Mouse (Mus musculus) ES-E14 (cell line): ENCODE measurements around the gene Pnliprp1. TPM values are rescaled to one million over a fixed set of nuclear protein-coding genes. Genes with fewer than 3 reads are reported as not detected.

ENCODE experiments used
- DNase-seq: peaks from one replicate; pipeline ENCODE4 v3.0.0-alpha.2; 2013; ENCODE audit warnings: low read depth, low spot score
- H3K27ac ChIP-seq: 2 replicates; pipeline ENCODE4 v1.5.1; 2012; ENCODE audit warnings: low read depth, mild to moderate bottlenecking, low read length, moderate library complexity, mixed read lengths; ENCODE audit not compliant: poor library complexity, insufficient read depth, severe bottlenecking
- H3K36me3 ChIP-seq: 2 replicates; pipeline ENCODE4 v1.6.1; 2012; ENCODE audit warnings: mild to moderate bottlenecking, low read length, moderate library complexity, mixed read lengths; ENCODE audit not compliant: control insufficient read depth, poor library complexity, insufficient read depth, severe bottlenecking
- H3K4me1 ChIP-seq, 2 experiments: fragments of 150-350 bp in 1 of 2; sonication (generic) in 1 of 2; 2 replicates each; pipeline ENCODE4 v1.6.1; 2012; ENCODE audit warnings: low read length in 2 of 2, mild to moderate bottlenecking in 1 of 2, mixed read lengths in 1 of 2; ENCODE audit not compliant: control insufficient read depth in 2 of 2, insufficient read depth in 2 of 2, poor library complexity in 1 of 2
- H3K4me3 ChIP-seq, 2 experiments: fragments of 150-350 bp in 1 of 2; sonication (generic) in 1 of 2; 2 replicates each; pipeline ENCODE4 v1.5.1; 2012; ENCODE audit warnings: low read length in 2 of 2, low read depth in 1 of 2, mild to moderate bottlenecking in 1 of 2, mixed read lengths in 1 of 2; ENCODE audit not compliant: insufficient read depth in 1 of 2, poor library complexity in 1 of 2, severe bottlenecking in 1 of 2
- H3K9ac ChIP-seq: 2 replicates; pipeline ENCODE4 v1.6.1; 2012; ENCODE audit warnings: low read depth, mild to moderate bottlenecking, low read length, mixed read lengths; ENCODE audit not compliant: poor library complexity, insufficient read depth, severe bottlenecking
- H3K9me3 ChIP-seq: fragments of 150-350 bp; sonication (generic); 2 replicates; pipeline ENCODE4 v1.6.1; 2012; ENCODE audit warnings: low read depth, mild to moderate bottlenecking, low read length; ENCODE audit not compliant: control insufficient read depth, insufficient read depth
- CHD2 ChIP-seq: IDR thresholded peaks from 2 replicates; pipeline ENCODE4 v1.6.1; 2014; ENCODE audit warnings: mild to moderate bottlenecking, low read depth, low read length, inconsistent platforms
- HCFC1 ChIP-seq: IDR thresholded peaks from 2 replicates; pipeline ENCODE4 v1.6.1; 2012; ENCODE audit warnings: low read length, inconsistent platforms, borderline replicate concordance; ENCODE audit not compliant: insufficient read depth
- MAFK ChIP-seq: IDR thresholded peaks from 2 replicates; pipeline ENCODE4 v1.6.1; 2014; ENCODE audit warnings: mild to moderate bottlenecking, low read depth, low read length, inconsistent platforms; ENCODE audit not compliant: insufficient read depth
- ZC3H11A ChIP-seq: IDR thresholded peaks from 2 replicates; pipeline ENCODE4 v1.6.1; 2012; ENCODE audit warnings: low read depth, mild to moderate bottlenecking, inconsistent platforms, low read length, borderline replicate concordance
- ZNF384 ChIP-seq: IDR thresholded peaks from 2 replicates; pipeline ENCODE4 v1.6.1; 2012; ENCODE audit warnings: low read depth, low read length, inconsistent platforms
- in situ Hi-C, 2 experiments: fragments of 600-800 bp; cut with MboI; formaldehyde crosslinking; loops; one replicate each; pipeline ENCODE4 v1.15.1; 2025; ENCODE audit warnings: low sequenced_read_pairs in 2 of 2, inconsistent platforms in 1 of 2; ENCODE audit not compliant: unreplicated experiment in 2 of 2
- total RNA-seq: library from RNA; depleted of rRNA; stranded (reverse); fragments of 300-350 nt; gene quantifications from 2 replicates; pipeline ENCODE4 v1.2.3, GENCODE M21; 2012

The Pnliprp1 gene
- total RNA-seq, 1 experiment, result not detected

DNA sequence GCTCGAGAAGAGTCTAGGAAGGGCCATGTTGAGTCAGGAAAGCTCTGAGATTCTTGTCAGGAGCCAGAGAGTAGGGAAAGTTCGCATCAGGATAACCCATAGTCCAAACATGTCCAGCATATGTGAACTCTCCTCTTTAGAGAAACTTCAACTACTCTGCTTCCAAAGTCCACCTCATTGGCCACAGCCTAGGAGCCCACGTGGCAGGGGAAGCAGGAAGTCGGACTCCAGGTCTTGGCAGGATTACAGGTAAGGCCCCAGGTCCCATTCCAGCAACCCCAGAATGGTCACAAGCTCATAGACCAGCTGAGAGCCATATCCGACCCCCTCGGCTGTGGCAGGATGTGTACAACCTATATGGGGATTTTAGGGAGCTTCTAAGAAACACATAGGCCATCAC is 4.5 kb downstream of the Pnliprp1 start:
- Histone ChIP-seq H3K9me3 (no peaks in the 10 kb centered on the region), H3K27ac (no peak overlapping the region), H3K4me3 (no peak overlapping the region), H3K4me1 (no peaks in the 10 kb centered on the region), H3K36me3 (no peaks in the 10 kb centered on the region), H3K9ac (no peak overlapping the region)
- DNase-seq, result no peak
- in situ Hi-C loops, result no loop called here
- TF ChIP-seq HCFC1 (no peak), CHD2 (no peak), MAFK (no peak), ZNF384 (no peak)

DNA sequence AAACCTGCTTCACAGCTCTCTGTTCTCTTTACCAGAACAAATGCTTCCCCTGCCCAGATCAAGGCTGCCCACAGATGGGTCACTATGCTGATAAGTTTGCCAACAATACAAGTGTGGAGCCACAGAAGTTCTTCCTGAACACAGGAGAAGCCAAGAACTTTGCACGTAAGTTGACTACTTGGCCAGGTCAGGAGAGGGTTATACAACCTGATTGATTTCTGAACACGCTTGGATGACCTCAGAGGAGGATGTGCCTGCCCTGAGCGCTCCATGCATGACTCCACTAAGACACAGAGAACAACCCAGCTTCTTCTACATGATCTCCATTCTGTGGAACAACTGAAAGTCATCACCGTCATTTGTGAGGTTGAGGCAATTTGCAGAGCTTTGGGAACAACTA is 9.4 kb downstream of the Pnliprp1 start:
- in situ Hi-C loops, result no loop called here
- Histone ChIP-seq H3K4me3 (no peak overlapping the region), H3K27ac (no peak overlapping the region), H3K36me3 (no peaks in the 10 kb centered on the region), H3K4me1 (no peaks in the 10 kb centered on the region), H3K9me3 (no peaks in the 10 kb centered on the region), H3K9ac (no peak overlapping the region)
- DNase-seq, result no peak
- TF ChIP-seq CHD2 (no peak), HCFC1 (no peak), MAFK (no peak), ZC3H11A (no peak), ZNF384 (no peak)

DNA sequence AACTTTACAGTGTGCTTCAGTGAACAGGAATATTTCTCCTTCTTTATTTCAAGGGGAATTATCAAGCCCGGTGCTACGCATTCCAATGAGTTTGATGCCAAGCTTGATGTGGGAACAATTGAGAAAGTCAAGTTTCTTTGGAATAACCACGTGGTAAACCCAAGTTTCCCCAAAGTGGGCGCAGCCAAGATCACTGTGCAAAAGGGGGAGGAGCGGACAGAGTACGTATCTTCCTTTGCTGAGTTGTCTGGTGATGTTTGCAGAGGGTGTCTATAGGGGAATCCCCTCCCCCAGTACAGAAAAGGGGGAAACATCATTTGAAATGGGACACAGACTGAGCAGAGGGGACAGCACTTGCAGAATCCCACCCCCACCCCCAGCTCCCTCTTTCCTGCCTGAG is 12.3 kb downstream of the Pnliprp1 start:
- Histone ChIP-seq H3K27ac (no peak overlapping the region), H3K9me3 (no peaks in the 10 kb centered on the region), H3K4me3 (no peak overlapping the region), H3K9ac (no peak overlapping the region), H3K36me3 (no peaks in the 10 kb centered on the region), H3K4me1 (no peaks in the 10 kb centered on the region)
- no peak for TF ChIP-seq HCFC1
- no peak for TF ChIP-seq ZC3H11A
- TF ChIP-seq MAFK, result no peak
- no peak for TF ChIP-seq CHD2
- TF ChIP-seq ZNF384, result no peak
- in situ Hi-C loops, result no loop called here
- DNase-seq, result no peak

GRCm38 (mm10) chr19:58742711-58743110 is 14.0 kb downstream of the Pnliprp1 start:
- no peak overlapping the region for H3K27ac ChIP-seq
- H3K4me3 ChIP-seq, result no peak overlapping the region
- in situ Hi-C loops, result no loop called here
- no peaks in the 10 kb centered on the region for H3K9me3 ChIP-seq
- no peak for DNase-seq
- no peak overlapping the region for H3K9ac ChIP-seq
- no peaks in the 10 kb centered on the region for H3K36me3 ChIP-seq
- no peak for TF ChIP-seq HCFC1
- H3K4me1 ChIP-seq, result no peaks in the 10 kb centered on the region

DNA sequence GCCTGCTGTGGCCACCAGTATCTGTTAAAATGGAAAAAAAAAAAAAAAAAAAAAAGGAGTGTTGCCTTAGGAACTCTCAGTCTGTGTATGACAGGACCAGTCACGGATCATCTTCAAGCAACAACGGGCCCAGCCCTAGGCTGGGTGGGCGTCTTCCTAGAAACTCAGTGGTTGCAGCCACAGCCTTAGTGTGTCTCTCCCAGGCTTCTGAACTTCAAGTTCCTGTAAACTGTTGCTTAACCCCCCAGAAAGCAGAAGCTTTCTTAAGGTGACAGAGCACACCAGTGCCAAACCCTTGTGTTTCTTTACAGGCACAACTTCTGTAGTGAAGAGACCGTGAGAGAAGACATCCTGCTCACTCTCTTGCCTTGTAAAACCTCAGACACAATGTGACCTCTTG is 15.0 kb downstream of the Pnliprp1 start:
- Histone ChIP-seq H3K4me1 (no peaks in the 10 kb centered on the region), H3K4me3 (no peak overlapping the region), H3K9ac (no peak overlapping the region), H3K36me3 (no peaks in the 10 kb centered on the region), H3K27ac (no peak overlapping the region), H3K9me3 (no peaks in the 10 kb centered on the region)
- no peak for DNase-seq
- TF ChIP-seq CHD2, result no peak
- TF ChIP-seq HCFC1, result no peak
- no peak for TF ChIP-seq ZNF384
- in situ Hi-C loops, result no loop called here
